Mouse (Mus musculus) heart, adult 8-10 months (tissue): ENCODE measurements at regions not wholly inside any gene's neighbourhood (a gene's known extent, or its start where the extent isn't known, plus 50 kb on each side); places are given as distances from the start of the nearest gene placed in this dataset.

Source experiments
- DNase-seq: peaks from one replicate; pipeline ENCODE4 v3.0.0; 2022; ENCODE audit warnings: low spot score

DNA sequence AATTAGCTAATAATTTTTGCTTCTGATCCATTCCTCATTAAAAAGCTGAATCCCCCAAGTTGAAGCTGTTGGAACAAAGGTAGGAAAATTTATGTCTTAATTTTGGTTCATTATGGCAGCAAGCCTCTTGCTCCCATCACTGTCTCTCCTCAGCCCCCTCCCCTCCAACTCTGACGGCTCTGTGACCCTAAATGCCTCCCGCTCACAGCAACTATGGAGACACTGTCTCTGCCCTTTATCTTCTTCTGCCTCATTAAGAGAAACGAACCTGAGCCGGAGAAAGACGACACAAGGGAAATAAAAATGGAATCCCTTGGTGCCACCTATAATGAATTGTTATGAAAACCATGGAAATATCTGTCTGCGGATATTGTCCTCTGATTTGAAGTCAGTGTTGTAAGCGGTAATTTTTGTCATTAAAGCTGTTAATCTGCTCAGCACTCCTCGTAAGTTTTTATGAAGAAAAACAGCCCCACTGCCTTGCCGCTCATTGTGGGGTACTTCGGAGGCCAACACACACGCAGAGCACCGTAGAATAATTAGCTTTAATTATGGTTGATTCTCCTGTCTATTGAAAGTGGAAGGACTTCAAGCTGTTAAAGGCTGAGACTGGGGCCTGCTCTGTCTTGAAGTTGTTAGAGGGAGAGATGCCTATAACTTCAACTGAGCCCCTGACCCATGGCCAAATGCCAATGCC lies 208.1 kb upstream of the Clint1 start:
- DNase-seq = no peak

DNA sequence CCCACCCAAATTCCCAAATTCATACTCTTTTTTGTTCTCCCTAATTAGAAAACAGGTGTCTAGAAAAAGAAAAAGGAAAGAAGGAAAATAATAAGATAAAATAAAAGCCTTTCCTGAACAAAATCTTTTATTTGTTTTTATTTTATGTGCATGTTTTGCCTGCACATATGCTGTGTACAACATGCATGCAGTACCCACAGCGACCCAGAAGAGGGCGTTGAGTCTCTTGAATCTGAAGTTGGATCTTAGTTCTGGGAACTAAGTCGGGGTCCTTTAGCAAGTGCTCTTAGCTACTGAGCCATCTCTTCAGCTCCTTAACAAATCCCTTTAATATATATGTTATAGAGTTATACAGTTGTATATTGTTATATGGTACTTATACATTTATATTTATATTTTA lies 206.0 kb upstream of the Clint1 start:
- no peak for DNase-seq

DNA sequence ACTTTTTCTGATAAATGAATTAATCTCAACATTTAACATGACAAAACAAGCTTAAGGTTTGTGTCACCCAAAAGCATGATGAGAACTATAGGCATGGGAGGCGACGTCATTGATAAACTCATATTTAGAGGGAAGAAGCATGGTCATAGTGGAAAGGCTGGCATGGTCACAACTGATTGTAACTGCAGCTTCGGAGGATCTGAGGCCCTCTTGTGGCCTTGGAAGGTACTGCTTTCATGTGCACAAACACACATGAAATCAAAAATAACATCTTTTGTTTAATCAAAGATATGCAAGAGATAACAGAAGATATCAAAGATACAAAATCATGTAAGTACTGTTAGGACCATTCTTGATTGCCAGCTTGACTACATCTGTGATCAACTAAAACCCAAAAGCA lies 204.0 kb upstream of the Clint1 start:
- no peak for DNase-seq

GRCm38 (mm10) chr11:45656260-45656659 lies 195.6 kb upstream of the Clint1 start:
- DNase-seq = no peak

DNA sequence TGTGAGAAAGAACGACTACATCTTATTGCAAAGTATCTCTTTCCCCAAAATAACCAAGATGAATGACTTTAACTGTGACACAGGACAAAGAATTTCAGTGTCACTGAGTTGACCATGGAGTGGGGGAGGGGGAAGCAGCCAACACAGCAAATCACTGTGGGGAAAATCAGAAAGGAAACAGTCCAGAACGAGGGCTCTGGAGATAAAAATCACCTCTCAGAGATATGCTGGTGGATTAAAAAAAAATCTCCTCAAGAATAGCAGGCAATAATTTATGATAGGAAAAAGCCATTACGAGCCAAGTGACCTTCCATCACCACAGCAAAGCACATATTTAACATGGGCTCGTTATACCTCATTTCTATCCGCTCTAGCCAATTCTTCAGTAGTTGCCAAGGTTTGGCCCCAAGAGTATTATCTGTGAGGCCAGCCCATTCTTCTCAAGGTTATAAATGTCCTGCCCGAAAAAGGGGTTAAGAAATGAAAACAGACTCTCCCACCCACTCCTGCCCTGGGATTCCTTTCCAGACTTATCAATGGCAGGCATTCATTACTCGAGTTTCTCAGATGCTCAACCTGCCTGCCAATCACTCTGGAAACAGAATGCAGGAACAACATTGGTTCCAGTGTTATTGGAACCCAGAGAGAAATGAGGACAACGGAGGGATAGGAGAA lies 181.6 kb upstream of the Clint1 start:
- no peak for DNase-seq

DNA sequence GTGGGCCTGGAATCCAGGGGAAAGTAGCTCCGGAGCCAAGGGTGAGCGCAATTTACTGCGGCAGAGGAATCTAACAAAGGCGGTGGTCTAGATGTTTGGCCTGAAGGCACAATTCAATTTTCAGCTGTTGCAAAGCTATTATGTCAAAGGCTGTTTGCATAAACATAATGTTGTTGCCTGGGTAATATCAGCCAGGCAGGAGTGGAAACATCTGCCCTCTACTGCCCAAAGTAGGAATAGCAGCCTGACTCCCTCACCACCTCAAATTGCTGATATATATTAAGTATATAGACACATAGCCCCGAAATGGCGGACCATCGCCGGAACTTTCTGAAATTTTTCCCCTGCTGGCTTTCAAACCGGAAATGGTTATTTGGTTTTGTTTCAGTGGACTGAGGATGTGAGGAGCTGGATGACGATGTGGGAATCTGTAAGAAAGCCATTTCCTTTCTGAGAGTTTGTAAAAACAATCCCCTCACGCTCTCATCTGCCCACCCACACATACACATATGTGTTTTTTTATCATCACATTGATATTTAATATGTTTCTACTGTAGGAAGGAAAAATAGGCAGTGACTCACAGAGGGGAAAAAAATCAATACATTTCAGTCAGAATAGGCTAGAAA lies 173.1 kb upstream of the Clint1 start:
- peak; percentile 77 for DNase-seq

GRCm38 (mm10) chr11:45679293-45679673 lies 172.6 kb upstream of the Clint1 start:
- no peak for DNase-seq

DNA sequence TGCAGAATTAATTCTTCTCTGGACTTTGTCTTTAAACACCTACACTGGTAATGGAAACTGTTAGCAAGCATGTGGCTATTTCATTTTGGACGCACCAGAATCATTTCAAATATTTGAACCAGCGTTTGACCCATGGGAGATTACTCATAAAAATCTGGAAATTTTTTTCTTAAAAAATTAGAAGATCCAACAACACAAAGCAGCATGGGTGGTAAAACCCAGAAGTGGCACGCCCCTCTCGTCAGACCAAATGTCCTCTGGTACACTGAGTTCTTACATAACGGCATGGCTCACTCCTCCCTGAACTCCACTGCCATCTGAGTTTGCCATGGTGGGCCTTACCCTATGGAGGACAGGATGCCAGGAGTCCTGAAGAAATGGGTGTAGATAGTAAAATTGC lies 166.3 kb upstream of the Clint1 start:
- DNase-seq = peak; percentile 38

DNA sequence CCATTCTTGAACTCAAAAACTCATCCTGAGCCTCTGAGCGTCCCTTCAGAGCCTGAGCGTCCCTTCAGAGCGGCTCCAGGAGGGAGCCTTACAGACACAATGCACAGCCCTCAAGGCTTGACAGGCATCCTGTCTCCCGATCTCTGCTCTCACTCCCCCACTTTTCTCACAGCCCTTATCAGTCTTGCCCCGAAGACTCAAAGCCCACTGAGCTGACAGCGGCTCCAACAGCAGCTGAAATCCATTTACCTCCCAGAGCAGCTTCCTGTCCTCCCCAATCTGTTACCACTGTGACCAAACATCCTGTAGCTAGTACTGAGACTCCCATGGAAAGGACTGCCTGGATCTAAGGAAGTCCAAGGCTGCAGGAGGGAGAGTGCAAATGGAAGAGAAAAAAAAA lies 158.6 kb upstream of the Clint1 start:
- no peak for DNase-seq

GRCm38 (mm10) chr11:45701506-45701905 lies 150.3 kb upstream of the Clint1 start:
- no peak for DNase-seq

- DNase-seq = no peak
Measured at GRCm38 (mm10) chr11:45702916-45703315, 148.9 kb upstream of the Clint1 start.

DNA sequence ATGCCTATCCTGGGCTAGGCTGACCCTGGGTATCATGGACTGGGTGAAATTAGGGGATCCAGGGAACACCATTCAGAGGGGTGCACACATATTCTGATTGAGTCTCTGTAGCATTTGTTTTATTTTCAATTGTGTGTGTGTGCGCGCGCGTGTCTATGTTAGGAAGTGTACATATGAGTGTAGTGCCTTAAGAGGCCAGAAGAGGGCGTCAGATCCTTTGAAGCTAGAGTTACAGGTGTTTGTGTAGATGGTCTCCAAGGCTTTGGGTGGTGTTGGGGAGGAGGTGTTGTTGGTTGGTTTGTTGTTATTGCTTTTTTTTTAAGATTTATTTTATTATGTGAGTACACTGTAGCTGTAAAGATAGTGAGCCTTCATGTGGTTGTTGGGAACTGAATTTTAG lies 147.4 kb upstream of the Clint1 start:
- no peak for DNase-seq

DNA sequence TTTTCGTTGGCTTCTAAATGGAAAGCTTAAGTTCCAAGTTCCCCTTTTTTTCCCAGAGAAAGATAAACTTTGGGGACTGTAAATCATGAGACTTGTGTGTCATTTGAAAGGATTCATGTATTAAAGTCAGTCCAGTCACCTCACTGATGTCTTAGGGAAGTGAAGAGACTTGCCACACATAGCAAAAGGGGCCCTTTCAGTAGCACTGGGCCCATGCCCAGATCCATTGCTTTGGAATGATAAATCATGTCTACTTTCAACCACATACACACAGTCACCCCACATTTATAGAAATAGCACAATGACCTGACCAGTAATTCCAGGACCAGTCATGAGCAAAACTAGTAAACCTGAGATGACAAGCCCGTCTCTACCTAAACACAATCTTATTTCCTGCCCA lies 133.2 kb upstream of the Clint1 start:
- DNase-seq = no peak

- no peak for DNase-seq
Measured at GRCm38 (mm10) chr11:45719821-45720220, 132.0 kb upstream of the Clint1 start.

DNA sequence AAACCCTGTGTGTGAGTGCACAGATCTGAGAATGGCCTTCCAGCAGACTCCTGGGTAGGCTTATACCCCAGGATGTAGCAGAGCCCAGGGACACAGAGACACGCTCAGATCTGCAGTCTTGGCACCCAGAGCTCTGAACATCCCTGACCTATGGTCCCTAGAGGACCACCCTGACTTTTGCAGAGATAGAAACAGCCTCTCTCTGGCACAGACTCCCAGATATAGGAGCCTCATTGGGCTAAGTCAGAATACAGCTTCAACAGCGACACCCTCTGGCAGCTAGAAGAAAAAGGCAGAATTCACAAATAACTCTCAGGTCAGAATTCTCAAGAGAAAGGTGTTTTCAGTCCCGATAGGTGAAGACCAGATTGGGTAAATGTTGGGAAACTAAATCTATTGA lies 115.3 kb upstream of the Clint1 start:
- no peak for DNase-seq

DNA sequence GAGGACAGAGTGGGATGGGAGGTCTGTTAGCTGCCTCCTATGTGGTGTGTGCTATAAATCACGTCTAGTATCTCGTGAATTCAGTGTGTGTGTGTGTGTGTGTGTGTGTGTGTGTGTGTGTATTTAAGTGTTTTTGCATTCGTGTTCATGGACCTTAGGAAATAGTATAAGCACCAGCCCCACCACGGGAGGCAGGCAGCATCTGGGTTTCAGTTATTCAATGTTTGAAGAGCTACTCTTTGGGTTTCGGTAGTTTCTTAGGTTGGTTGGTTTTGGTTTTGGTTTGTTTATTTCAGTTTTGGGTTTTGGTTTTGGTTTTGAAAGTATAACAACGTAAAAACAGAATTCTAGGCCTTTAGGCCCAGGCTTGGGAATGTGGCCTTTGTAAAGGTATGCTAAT lies 113.5 kb upstream of the Clint1 start:
- no peak for DNase-seq

DNA sequence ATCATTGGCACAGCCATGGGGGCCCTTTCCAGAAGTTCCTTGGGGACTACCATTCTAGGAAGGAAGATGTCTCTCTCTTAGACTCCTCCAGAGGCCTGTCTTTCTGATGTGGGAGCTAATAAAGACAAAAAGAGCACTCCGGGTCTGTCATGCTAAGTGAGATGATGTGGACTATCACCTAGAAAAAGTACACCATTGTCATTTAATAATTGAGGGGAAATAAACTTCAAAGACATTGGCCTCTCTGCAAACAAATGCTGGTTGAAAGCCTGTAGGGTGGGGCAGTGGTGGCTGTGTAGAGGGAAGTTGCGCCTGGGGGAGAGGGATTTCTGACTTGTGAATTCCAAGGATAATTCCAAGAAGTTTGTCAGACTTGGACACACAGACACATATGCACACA lies 105.9 kb upstream of the Clint1 start:
- DNase-seq = no peak

GRCm38 (mm10) chr11:45750249-45750648 lies 101.6 kb upstream of the Clint1 start:
- DNase-seq = no peak

GRCm38 (mm10) chr11:45752237-45752636 lies 99.6 kb upstream of the Clint1 start:
- DNase-seq = peak; percentile 46

DNA sequence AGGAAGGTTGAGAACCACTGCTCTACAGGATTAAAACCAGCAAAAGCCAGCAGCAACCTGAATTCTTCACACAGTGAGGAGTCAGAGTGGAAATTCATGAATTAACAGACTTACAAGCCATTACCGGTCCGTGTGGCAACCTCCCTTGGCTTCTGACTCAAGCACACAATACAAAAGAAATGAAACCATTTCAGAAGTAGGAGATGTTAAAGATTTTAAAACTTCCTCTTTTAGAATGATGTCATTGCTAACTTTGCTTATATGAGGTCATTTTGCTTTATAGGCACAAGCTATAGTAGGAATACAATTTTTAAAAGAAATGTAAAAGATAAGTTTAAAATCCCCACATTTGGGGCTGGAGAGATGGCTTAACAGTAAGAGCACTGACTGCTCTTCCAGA lies 99.1 kb upstream of the Clint1 start:
- DNase-seq = no peak

GRCm38 (mm10) chr11:45767081-45767480 lies 84.8 kb upstream of the Clint1 start:
- DNase-seq = no peak

- no peak for DNase-seq
Measured at GRCm38 (mm10) chr11:45782435-45782834, 69.4 kb upstream of the Clint1 start.

- DNase-seq = no peak
Measured at GRCm38 (mm10) chr11:45785806-45786205, 66.0 kb upstream of the Clint1 start.
